Mouse (Mus musculus) heart, embryonic 11.5 days (tissue): ENCODE data around the gene Padi3. TPM values are rescaled to one million over a fixed set of nuclear protein-coding genes. Genes with fewer than 3 reads are reported as not detected.

Experiments
- ATAC-seq: fragments of 200-750 bp; cut with Nextera tagmentation; replicated peaks from 2 replicates; pipeline ENCODE4 v1.8.0; 2017; ENCODE audit warnings: moderate library complexity; ENCODE audit not compliant: insufficient number of reproducible peaks, low FRiP score, low TSS enrichment
- H3K27ac ChIP-seq: fragments of 300-500 bp; sonication (generic); 2 replicates; pipeline ENCODE4 v1.5.1; 2014; ENCODE audit warnings: mild to moderate bottlenecking, low read depth, low read length
- H3K27me3 ChIP-seq: fragments of 300-500 bp; sonication (generic); 2 replicates; pipeline ENCODE4 v1.6.1; 2014; ENCODE audit warnings: mild to moderate bottlenecking, low read length, mixed read lengths; ENCODE audit not compliant: control insufficient read depth, insufficient read depth
- H3K36me3 ChIP-seq: fragments of 300-500 bp; sonication (generic); 2 replicates; pipeline ENCODE4 v1.6.1; 2014; ENCODE audit warnings: mild to moderate bottlenecking, low read length, moderate library complexity, mixed read lengths; ENCODE audit not compliant: control insufficient read depth, insufficient read depth
- H3K4me1 ChIP-seq: fragments of 300-500 bp; sonication (generic); 2 replicates; pipeline ENCODE4 v1.6.1; 2014; ENCODE audit warnings: low read length; ENCODE audit not compliant: control insufficient read depth, insufficient read depth
- H3K4me2 ChIP-seq: fragments of 300-500 bp; sonication (generic); 2 replicates; pipeline ENCODE4 v1.6.1; 2014; ENCODE audit warnings: mild to moderate bottlenecking, moderate library complexity
- H3K4me3 ChIP-seq: fragments of 300-500 bp; sonication (generic); 2 replicates; pipeline ENCODE4 v1.5.1; 2014; ENCODE audit warnings: low read depth, low read length
- H3K9ac ChIP-seq: fragments of 300-500 bp; sonication (generic); 2 replicates; pipeline ENCODE4 v1.6.1; 2014; ENCODE audit warnings: mild to moderate bottlenecking, low read depth, low read length, moderate library complexity
- H3K9me3 ChIP-seq: fragments of 300-500 bp; sonication (generic); replicated peaks from 2 replicates; pipeline ENCODE4 v1.6.1; 2016; ENCODE audit warnings: low read length; ENCODE audit not compliant: control insufficient read depth
- WGBS: fragments of 180-500 bp; shearing (Covaris S2); extraction: QIAGEN DNeasy Blood & Tissue Kit; methylation state at CpG from one replicate; pipeline ENCODE4 v1.1.7; 2014; ENCODE audit not compliant: insufficient replicate concordance; 5-methylcytosine and 5-hydroxymethylcytosine counted together
- polyA plus RNA-seq: library from polyadenylated mRNA; unstranded; fragments of >200 nt; fragmentation: Nextera tagmentation; extraction: Ambion mirVana; gene quantifications from 2 replicates; pipeline ENCODE4 v1.2.1, GENCODE M21; 2014

Gene Padi3
- polyA plus RNA-seq, 1 experiment from 2014 or later: 0.39 TPM

DNA sequence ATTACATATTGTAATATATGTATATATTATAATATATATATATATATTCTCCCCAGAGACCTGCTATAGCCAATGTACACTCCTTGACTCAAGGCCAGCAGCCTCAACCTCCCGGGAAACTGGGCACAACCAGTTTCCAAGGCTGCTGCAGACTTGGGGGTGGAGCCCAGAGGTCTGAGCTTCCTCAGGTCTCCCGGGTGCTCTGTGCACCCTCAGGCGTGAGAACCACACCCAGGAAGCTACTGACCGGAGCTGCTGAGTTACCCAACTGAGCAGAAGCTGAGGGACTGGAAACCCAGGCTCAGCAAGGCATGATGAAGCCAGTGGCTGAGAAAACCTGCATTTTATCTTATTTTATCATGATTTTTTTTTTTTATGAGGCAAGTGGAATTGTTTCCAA, 39.4 kb downstream of the Padi3 start:
- ATAC-seq: no peak
- WGBS: 33% methylated on average over 4 of the region's 4 CpGs
- no peak overlapping the region for H3K4me2 ChIP-seq

DNA sequence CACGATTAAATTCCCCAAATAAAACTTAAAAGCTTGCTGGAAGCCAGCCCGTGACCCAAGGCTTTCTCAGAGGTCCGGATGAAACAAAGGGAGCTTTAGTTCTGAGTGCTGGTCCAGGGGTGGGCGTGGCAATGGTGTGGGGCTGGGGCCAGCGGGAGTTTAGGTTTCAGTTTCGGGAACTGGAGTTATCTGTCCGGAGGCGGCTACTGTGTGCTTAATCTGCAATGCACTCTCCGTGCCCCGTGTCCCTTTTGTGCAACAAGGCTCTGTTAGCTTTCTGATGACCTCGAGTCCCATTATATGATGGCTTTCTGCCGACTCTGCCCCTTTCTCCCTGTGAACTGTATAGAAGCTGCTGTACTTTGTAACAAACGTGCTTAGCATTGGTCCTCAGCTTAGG, 40.0 kb downstream of the Padi3 start:
- Histone ChIP-seq H3K27ac (peak overlapping the region; percentile 50), H3K4me2 (peak overlapping the region; percentile 63), H3K9ac (peak overlapping the region; percentile 54; the same call in 1 of the 2 replicates), H3K4me1 (peaks cover 3% of the 10 kb centered on the region), H3K9me3 (no peaks in the 10 kb centered on the region), H3K27me3 (peaks cover 4% of the 10 kb centered on the region; the same call in 1 of the 2 replicates), H3K36me3 (no peaks in the 10 kb centered on the region), H3K4me3 (peak overlapping the region; percentile 38)
- ATAC-seq: no peak
- 11% methylated on average over 13 of the region's 13 CpGs for WGBS

More for the DNA sequence above, 39.4 kb downstream of the Padi3 start:
- Histone ChIP-seq H3K36me3 (no peaks in the 10 kb centered on the region), H3K9me3 (no peaks in the 10 kb centered on the region), H3K27me3 (peaks cover 4% of the 10 kb centered on the region; the same call in 1 of the 2 replicates), H3K4me1 (peaks cover 3% of the 10 kb centered on the region), H3K27ac (no peak overlapping the region), H3K4me3 (no peak overlapping the region), H3K9ac (no peak overlapping the region)

DNA sequence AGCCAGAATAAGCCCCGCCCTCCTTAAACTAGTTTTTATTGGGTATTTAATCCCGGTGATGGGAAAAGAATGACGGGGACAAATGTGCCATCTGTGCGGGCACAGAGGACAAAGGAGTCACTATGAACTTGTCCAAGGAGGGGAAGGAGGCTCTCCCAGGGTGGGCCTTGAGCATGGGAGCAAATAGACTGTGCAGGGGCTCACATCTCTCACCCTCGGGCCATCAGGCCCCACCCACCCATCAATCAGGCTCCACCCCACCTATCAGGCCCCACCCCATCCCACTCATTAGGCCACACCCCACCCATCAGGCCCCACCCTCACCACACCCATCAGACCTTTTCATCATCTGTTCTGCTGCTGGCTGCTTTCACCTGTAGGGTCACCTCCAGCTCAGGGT, 41.5 kb downstream of the Padi3 start:
- H3K4me3 ChIP-seq: no peak overlapping the region
- WGBS: 86% methylated on average over 5 of the region's 5 CpGs
- no peak overlapping the region for H3K27ac ChIP-seq
- ATAC-seq: no peak; the same call in 1 of the 2 replicates
- H3K9me3 ChIP-seq: no peaks in the 10 kb centered on the region
- no peaks in the 10 kb centered on the region for H3K36me3 ChIP-seq
- no peak overlapping the region for H3K9ac ChIP-seq
- H3K27me3 ChIP-seq: peaks cover 4% of the 10 kb centered on the region; the same call in 1 of the 2 replicates
- peaks cover 3% of the 10 kb centered on the region for H3K4me1 ChIP-seq
- H3K4me2 ChIP-seq: no peak overlapping the region

DNA sequence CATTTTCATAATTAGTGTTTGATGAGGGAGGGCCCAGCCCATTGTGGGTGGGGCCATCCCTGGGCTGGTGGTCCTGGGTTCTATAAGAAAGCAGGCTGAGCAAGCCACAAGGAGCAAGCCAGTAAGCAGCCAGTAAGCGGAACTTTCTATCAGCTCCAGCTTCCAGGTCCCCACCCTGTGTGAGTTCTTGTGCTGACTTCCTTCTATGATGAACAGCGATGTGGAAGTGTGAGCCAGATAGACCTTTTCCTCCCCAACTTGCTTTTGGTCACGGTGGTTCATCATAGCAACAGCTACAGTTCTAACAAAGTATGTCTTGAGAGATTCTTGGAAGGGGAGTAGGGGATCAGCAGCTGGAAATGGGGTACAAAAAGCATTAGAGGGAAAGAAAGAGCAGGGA, 44.5 kb downstream of the Padi3 start:
- Histone ChIP-seq H3K4me2 (no peak overlapping the region), H3K36me3 (no peaks in the 10 kb centered on the region), H3K4me1 (no peaks in the 10 kb centered on the region; the same call in 1 of the 2 replicates), H3K27me3 (peaks cover 4% of the 10 kb centered on the region; the same call in 1 of the 2 replicates), H3K9me3 (no peaks in the 10 kb centered on the region), H3K4me3 (no peak overlapping the region), H3K27ac (no peak overlapping the region), H3K9ac (no peak overlapping the region)
- ATAC-seq: no peak
- 64% methylated on average over 3 of the region's 3 CpGs for WGBS

DNA sequence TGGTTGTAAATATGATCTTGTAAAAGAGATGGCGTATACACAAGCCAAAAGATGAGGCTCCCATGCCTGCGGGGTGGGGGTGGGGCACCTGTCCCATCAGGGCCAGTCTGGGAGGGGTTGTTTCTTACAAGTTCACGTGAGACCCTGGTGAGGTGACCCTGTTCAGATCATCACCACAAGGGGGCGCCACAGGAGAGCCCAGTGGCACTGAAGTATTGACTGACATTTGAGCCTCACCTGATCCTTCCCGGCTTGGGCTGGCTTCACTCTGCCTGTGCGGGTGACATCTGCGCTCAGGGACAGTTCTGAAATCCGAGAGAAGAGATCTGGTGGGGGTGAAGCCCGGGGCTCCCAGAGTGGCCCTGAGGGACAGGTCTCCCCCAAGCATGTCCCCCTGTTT, 47.3 kb downstream of the Padi3 start:
- 15% methylated on average over 9 of the region's 9 CpGs for WGBS
- no peaks in the 10 kb centered on the region for H3K9me3 ChIP-seq
- peaks cover 4% of the 10 kb centered on the region; the same call in 1 of the 2 replicates for H3K27me3 ChIP-seq
- H3K9ac ChIP-seq: no peak overlapping the region
- H3K4me3 ChIP-seq: no peak overlapping the region
- no peak for ATAC-seq
- no peaks in the 10 kb centered on the region for H3K4me1 ChIP-seq
- no peak overlapping the region for H3K27ac ChIP-seq
- no peak overlapping the region for H3K4me2 ChIP-seq
- no peaks in the 10 kb centered on the region for H3K36me3 ChIP-seq

DNA sequence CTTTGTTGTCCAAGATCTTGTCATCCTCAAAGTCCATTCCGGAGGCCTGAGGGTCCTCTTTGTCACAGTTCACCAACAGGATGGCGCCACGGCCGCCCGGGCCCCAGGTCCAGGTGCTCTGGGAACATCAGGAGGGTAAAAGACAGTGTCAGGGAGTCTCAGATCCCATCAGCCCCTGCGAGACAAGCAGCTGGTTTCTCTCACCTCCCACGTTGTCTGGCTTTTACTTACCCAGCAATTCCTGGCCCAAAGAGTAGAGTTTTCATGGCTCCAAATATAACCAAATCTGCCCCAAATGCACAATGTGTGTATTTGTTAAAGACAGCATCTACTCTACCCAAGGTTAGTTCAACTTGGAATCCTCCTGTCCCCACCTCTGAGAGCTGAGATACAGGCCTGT, 48.8 kb downstream of the Padi3 start:
- Histone ChIP-seq H3K36me3 (no peaks in the 10 kb centered on the region), H3K9ac (no peak overlapping the region), H3K4me1 (peaks cover 4% of the 10 kb centered on the region; the same call in 1 of the 2 replicates), H3K27me3 (no peaks in the 10 kb centered on the region), H3K9me3 (no peaks in the 10 kb centered on the region), H3K4me2 (no peak overlapping the region), H3K4me3 (no peak overlapping the region), H3K27ac (no peak overlapping the region)
- 80% methylated on average over 7 of the region's 7 CpGs for WGBS
- ATAC-seq: no peak

DNA sequence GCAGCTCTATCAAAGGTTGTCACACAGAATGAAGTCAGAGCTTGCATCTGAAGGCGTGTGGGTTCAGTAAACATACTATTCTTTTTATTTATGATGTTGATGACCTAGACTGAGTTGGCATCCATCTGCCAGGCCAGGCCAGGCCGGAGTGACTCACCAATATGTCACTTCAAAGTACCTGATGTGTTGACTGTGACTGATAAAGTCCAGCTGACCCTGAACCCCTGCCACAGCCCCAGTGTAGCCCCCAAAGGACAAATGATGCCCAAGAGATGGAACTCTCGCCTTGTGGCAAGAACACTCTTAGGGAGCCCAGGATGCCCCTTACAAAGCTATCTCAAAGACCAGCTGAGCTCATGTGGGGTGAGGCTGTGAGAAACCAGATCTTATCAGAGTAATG, 54.6 kb downstream of the Padi3 start:
- no peaks in the 10 kb centered on the region for H3K27me3 ChIP-seq
- H3K4me3 ChIP-seq: no peak overlapping the region
- H3K27ac ChIP-seq: no peak overlapping the region
- ATAC-seq: no peak
- WGBS: 74% methylated on average over 3 of the region's 3 CpGs
- H3K36me3 ChIP-seq: no peaks in the 10 kb centered on the region
- no peak overlapping the region for H3K4me2 ChIP-seq
- H3K9me3 ChIP-seq: no peaks in the 10 kb centered on the region
- H3K4me1 ChIP-seq: peaks cover 13% of the 10 kb centered on the region
- no peak overlapping the region for H3K9ac ChIP-seq

DNA sequence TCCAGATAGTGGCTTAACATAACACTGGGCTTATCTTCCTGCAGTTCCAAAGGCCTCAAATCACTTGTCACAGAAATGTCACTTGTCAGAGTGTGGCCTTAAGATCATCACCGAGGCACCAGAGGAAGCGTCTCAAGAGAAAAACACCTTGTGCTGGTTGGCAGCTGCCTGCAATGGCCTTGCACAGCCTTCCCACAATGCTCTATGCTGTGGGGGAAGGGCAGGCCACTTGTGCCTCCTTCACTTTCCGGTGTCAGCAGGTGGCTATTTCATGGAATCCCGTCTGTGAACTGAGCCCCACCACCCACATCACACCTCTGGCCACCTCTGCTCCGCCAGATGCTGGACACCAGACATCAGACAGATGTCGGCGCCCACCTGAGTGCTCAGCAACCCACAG, 57.1 kb downstream of the Padi3 start:
- no peak for ATAC-seq
- WGBS: 42% methylated on average over 7 of the region's 7 CpGs
- H3K36me3 ChIP-seq: no peaks in the 10 kb centered on the region
- no peaks in the 10 kb centered on the region for H3K9me3 ChIP-seq
- no peak overlapping the region for H3K4me2 ChIP-seq
- H3K9ac ChIP-seq: no peak overlapping the region
- no peaks in the 10 kb centered on the region for H3K27me3 ChIP-seq
- peaks cover 30% of the 10 kb centered on the region for H3K4me1 ChIP-seq
- H3K4me3 ChIP-seq: no peak overlapping the region
- H3K27ac ChIP-seq: peak overlapping the region; percentile 62

DNA sequence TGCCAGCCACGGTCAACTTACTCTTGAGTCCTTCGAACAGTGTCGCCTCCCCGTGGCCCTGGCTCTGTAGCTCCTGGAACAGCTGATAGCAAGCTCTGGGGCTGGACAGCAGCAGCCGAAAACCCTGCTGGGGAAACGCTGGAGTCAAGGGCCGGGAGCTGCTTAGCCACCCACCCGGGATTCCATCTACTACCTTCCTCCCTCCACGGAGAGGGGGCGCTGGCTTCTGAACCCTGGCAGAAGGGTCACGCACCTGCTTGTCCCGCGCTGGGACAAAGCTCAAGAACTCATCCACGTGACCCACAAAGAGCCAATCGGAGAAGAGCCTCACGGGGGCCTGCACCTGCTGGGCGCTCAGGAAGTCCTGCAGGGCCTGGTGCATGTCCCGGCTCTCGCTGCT, 60.1 kb downstream of the Padi3 start:
- peak overlapping the region; percentile 34; the same call in 1 of the 2 replicates for H3K9ac ChIP-seq
- H3K27me3 ChIP-seq: no peaks in the 10 kb centered on the region
- 0 out of 2 replicates have a peak overlapping the region, but pooled peaks have one; percentile 13 for H3K4me3 ChIP-seq
- peaks cover 35% of the 10 kb centered on the region for H3K4me1 ChIP-seq
- no peak overlapping the region; the same call in 1 of the 2 replicates for H3K27ac ChIP-seq
- no peaks in the 10 kb centered on the region for H3K36me3 ChIP-seq
- H3K4me2 ChIP-seq: peak overlapping the region; percentile 53
- no peaks in the 10 kb centered on the region for H3K9me3 ChIP-seq
- WGBS: 7% methylated on average over 19 of the region's 19 CpGs
- ATAC-seq: no peak
